Mouse (Mus musculus) limb, embryonic 12.5 days (tissue): ENCODE results near the gene Aktip. TPM values are rescaled to one million over a fixed set of nuclear protein-coding genes. Genes with fewer than 3 reads are reported as not detected.

Experiments used
- ATAC-seq: fragments of 200-750 bp; cut with Nextera tagmentation; 2 replicates; pipeline ENCODE4 v1.8.0; 2017; ENCODE audit warnings: low read depth, moderate TSS enrichment; ENCODE audit not compliant: insufficient number of reproducible peaks, insufficient read depth, low FRiP score, low TSS enrichment
- H3K27ac ChIP-seq: fragments of 300-500 bp; sonication (generic); 2 replicates; pipeline ENCODE4 v1.5.1; 2016; ENCODE audit warnings: mild to moderate bottlenecking, moderate library complexity
- H3K27me3 ChIP-seq: fragments of 300-500 bp; sonication (generic); 2 replicates; pipeline ENCODE4 v1.6.1; 2016; ENCODE audit warnings: mild to moderate bottlenecking, moderate library complexity
- H3K36me3 ChIP-seq: fragments of 300-500 bp; sonication (generic); 2 replicates; pipeline ENCODE4 v1.6.1; 2016; ENCODE audit warnings: mild to moderate bottlenecking, moderate library complexity
- H3K4me1 ChIP-seq: fragments of 300-500 bp; sonication (generic); replicated peaks from 2 replicates; pipeline ENCODE4 v1.6.1; 2016
- H3K4me2 ChIP-seq: fragments of 300-500 bp; sonication (generic); 2 replicates; pipeline ENCODE4 v1.6.1; 2016; ENCODE audit warnings: mild to moderate bottlenecking, moderate library complexity
- H3K4me3 ChIP-seq: fragments of 300-500 bp; sonication (generic); replicated peaks from 2 replicates; pipeline ENCODE4 v1.5.1; 2016; ENCODE audit warnings: mild to moderate bottlenecking
- H3K9ac ChIP-seq: fragments of 300-500 bp; sonication (generic); replicated peaks from 2 replicates; pipeline ENCODE4 v1.6.1; 2016; ENCODE audit warnings: mild to moderate bottlenecking, moderate library complexity
- H3K9me3 ChIP-seq: fragments of 300-500 bp; sonication (generic); 2 replicates; pipeline ENCODE4 v1.6.1; 2016; ENCODE audit warnings: mild to moderate bottlenecking, moderate library complexity
- WGBS: fragments of 180-500 bp; shearing (Covaris S2); methylation state at CpG from one replicate; pipeline ENCODE4 v1.1.7; 2016; 5-methylcytosine and 5-hydroxymethylcytosine counted together
- polyA plus RNA-seq: library from polyadenylated mRNA; unstranded; fragments of >200 nt; fragmentation: Nextera tagmentation; extraction: Ambion mirVana; gene quantifications from 2 replicates; pipeline ENCODE4 v1.2.1, GENCODE M21; 2016

The Aktip gene
- polyA plus RNA-seq, 1 experiment from 2014 or later = 43.0 TPM

DNA sequence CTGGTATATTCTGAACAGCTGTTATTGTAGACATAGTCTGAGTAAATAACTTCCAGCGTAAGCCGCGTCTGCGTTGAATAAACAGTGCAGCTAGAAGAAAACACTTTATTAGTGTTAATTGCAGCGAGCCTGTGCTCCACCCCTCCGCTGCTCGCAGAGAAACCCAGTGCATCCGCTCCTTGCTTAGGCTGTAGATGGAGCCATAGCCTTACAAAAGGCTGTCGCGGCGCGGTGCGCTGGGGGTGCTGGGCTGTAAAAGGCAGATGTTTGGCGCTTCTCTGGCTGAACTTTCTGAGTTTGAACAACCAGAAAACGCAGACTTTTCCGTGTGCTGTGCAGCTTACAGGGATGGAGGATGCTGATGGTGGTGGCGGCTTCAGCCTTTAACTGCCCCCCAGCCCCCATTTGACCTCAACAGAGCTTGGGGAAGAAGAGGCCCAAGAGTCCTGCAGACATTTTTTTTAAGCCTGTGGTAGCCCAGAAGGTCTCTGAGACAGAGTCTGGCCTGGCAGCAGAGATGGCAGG is 8.9 kb downstream of the Aktip start:
- Histone ChIP-seq H3K4me3 (peak overlapping the region; percentile 18; the same call in 1 of the 2 replicates), H3K36me3 (no peaks in the 10 kb centered on the region), H3K27ac (no peak overlapping the region), H3K4me1 (peaks cover 16% of the 10 kb centered on the region), H3K4me2 (peak overlapping the region; percentile 47), H3K27me3 (peaks cover 75% of the 10 kb centered on the region), H3K9ac (peak overlapping the region; percentile 47; the same call in 1 of the 2 replicates), H3K9me3 (no peaks in the 10 kb centered on the region)
- ATAC-seq = 0 out of 2 replicates have a peak, but pooled peaks have one; percentile 37
- 0% methylated on average over 17 of the region's 17 CpGs for WGBS

DNA sequence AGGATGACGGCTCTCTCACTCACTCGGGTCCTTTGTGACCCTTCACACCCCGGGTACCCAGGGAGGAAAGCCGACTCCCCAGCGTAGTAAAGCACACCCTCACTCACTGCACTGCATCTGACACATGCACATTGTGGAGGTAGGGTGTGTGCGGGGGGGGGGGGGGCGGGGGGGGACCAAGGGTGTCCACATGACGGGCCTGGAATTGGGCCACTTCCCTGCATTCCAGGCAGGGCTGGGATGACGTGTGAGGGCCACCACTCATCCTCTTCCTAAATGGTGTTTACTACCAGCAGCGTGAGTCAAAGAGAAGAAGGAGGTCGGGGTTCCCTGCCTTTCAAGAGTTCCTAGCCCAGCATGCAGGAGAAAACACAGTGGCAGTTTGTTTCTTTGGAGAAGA is 11.6 kb downstream of the Aktip start:
- Histone ChIP-seq H3K4me2 (no peak overlapping the region), H3K27me3 (peaks cover 49% of the 10 kb centered on the region), H3K9me3 (no peaks in the 10 kb centered on the region), H3K36me3 (no peaks in the 10 kb centered on the region), H3K27ac (no peak overlapping the region), H3K4me1 (peaks cover 16% of the 10 kb centered on the region), H3K9ac (no peak overlapping the region), H3K4me3 (no peak overlapping the region)
- no peak for ATAC-seq
- WGBS = 67% methylated on average over 10 of the region's 11 CpGs

DNA sequence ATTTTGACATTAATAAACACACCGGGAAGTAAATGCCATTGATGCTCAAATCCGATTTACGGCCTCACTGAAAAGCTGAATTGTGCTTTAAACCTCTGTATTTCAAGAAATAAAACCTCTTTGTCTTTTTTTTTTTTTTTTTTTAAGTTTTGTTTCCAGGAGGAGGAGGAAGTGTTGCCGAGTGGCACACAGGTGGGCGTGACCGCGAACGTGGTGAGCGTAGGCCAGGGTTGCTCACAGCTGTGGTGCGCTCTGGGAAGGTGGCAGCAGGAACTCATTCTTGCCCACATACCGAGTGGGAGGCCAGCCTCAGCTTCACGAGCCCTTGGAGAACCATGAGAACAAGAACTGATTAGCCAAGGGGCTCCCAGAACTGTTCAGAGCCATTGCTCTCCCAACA is 13.4 kb downstream of the Aktip start:
- Histone ChIP-seq H3K4me2 (no peak overlapping the region), H3K4me3 (no peak overlapping the region), H3K27ac (no peak overlapping the region), H3K27me3 (peaks cover 35% of the 10 kb centered on the region), H3K4me1 (peaks cover 16% of the 10 kb centered on the region), H3K36me3 (no peaks in the 10 kb centered on the region), H3K9ac (no peak overlapping the region), H3K9me3 (no peaks in the 10 kb centered on the region)
- WGBS = 70% methylated on average over 12 of the region's 12 CpGs
- no peak for ATAC-seq

DNA sequence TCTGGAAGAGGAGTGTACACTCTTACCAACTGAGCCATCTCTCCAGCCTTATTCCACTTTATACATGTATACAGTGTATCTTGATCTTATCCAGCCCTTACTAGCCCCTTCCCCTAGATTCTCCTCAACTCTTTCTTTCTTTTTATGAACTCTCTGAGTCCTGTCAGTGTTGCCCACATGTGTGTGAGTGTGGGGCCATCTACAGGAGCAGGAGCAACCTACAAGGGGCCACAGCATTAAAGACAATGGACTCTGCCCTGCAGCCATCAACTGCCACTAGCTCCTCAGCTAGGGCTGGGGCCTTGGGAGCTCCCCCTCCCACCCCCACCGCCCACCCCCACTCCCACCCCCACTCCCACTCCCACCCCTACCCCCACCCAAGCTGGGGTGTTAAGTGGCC is 22.1 kb downstream of the Aktip start:
- ATAC-seq = peak; percentile 20; the same call in 1 of the 2 replicates
- Histone ChIP-seq H3K36me3 (no peaks in the 10 kb centered on the region), H3K9ac (no peak overlapping the region), H3K9me3 (no peaks in the 10 kb centered on the region), H3K4me3 (no peak overlapping the region), H3K4me1 (no peaks in the 10 kb centered on the region), H3K27me3 (peaks cover 27% of the 10 kb centered on the region), H3K4me2 (no peak overlapping the region), H3K27ac (no peak overlapping the region)
- WGBS = 40% methylated on average over 1 of the region's 1 CpGs

DNA sequence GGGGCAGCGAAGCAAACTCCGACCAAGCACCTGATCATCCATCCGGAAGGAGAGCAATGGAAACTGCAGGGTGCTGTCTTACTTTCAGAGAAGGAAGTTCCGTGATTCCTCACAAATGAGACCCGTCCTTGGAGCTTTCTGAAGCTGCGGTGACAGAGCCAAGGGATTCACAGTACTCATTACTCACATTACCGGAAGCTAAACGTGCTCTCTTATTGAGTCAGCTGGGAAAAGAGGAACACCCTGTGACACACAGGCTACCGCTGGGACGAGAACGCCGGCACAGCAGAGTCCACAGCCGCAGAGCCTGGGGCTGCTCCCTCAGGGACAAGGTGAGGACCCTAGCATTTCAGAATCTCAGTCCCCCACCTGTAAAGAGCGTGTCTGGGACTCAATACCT is 23.6 kb downstream of the Aktip start:
- no peaks in the 10 kb centered on the region for H3K36me3 ChIP-seq
- H3K9me3 ChIP-seq = no peaks in the 10 kb centered on the region
- ATAC-seq = no peak
- H3K9ac ChIP-seq = no peak overlapping the region
- 80% methylated on average over 14 of the region's 14 CpGs for WGBS
- H3K4me1 ChIP-seq = peaks cover 11% of the 10 kb centered on the region
- H3K27ac ChIP-seq = no peak overlapping the region
- H3K27me3 ChIP-seq = peaks cover 30% of the 10 kb centered on the region
- H3K4me3 ChIP-seq = no peak overlapping the region
- no peak overlapping the region for H3K4me2 ChIP-seq

DNA sequence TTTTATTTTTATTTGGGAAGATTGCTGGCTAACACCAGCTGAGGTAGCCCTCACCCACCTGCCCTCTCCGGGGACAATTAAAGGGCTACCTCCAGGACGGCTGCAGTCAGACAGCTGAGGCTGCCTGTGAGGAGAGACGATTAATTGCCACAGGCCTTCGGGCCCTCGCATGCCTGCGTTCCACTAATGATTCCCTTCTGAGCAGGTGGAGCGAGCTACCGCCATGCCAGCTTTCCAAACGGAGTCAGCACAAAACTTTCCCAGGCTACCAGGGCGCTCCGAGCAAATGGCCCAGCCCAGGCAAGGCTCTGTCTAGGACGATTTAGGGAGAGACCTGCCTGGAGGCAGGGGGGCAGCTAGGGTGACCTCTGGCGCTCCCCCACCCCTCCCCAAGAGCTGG is 28.2 kb downstream of the Aktip start:
- no peak for ATAC-seq
- H3K9me3 ChIP-seq = no peaks in the 10 kb centered on the region
- H3K4me2 ChIP-seq = no peak overlapping the region
- H3K4me3 ChIP-seq = no peak overlapping the region
- H3K27ac ChIP-seq = no peak overlapping the region
- H3K4me1 ChIP-seq = peaks cover 23% of the 10 kb centered on the region
- 15% methylated on average over 13 of the region's 13 CpGs for WGBS
- no peak overlapping the region for H3K9ac ChIP-seq
- no peaks in the 10 kb centered on the region for H3K36me3 ChIP-seq
- peaks cover 29% of the 10 kb centered on the region for H3K27me3 ChIP-seq

DNA sequence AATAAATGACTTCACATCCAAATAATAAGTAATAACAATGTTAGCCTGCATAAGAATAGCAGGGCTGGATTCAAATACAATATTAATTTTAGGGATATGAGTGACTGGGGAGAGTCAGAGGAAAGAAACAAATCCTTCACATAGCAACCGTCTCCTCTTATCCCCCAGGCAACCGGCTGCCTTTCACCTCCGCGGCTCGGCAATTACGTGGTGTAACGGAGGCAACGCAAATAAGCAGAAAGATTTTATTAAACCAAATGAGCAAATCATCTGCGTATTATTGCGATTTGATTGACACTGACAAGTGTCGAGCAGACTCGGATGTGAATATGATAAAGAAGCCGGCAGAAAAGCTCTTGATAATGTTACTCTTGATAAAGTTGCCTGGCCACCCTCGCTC is 28.9 kb downstream of the Aktip start:
- Histone ChIP-seq H3K9me3 (no peaks in the 10 kb centered on the region), H3K27me3 (peaks cover 29% of the 10 kb centered on the region), H3K4me3 (no peak overlapping the region), H3K9ac (no peak overlapping the region), H3K36me3 (no peaks in the 10 kb centered on the region), H3K27ac (no peak overlapping the region), H3K4me1 (peaks cover 23% of the 10 kb centered on the region), H3K4me2 (no peak overlapping the region)
- ATAC-seq = no peak
- WGBS = 46% methylated on average over 14 of the region's 14 CpGs

DNA sequence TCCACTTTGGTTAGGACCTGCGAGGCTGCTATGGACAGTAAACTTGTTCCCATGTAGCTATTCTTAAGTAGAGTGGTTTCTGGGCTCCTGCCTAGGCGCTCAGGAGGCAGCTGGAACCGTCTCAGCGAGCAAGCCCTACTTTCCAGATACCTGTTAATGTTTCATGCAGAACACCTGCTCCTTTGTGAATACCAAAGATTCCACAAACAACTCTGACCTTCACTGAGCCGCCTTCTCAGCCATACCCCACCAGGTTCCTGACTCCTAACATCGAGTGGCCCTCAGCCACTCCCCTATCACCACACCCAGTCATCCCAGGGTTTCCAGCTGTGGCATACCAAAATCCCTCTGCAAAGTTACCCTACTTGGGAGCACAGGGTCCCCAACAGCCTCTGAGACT is 29.6 kb downstream of the Aktip start:
- Histone ChIP-seq H3K27ac (no peak overlapping the region), H3K4me2 (no peak overlapping the region), H3K9me3 (0 out of 2 replicates have a peak, but pooled peaks cover 4% of the 10 kb centered on the region), H3K27me3 (peaks cover 29% of the 10 kb centered on the region), H3K4me1 (peaks cover 23% of the 10 kb centered on the region), H3K4me3 (no peak overlapping the region), H3K9ac (no peak overlapping the region), H3K36me3 (no peaks in the 10 kb centered on the region)
- no peak for ATAC-seq
- 66% methylated on average over 6 of the region's 6 CpGs for WGBS

DNA sequence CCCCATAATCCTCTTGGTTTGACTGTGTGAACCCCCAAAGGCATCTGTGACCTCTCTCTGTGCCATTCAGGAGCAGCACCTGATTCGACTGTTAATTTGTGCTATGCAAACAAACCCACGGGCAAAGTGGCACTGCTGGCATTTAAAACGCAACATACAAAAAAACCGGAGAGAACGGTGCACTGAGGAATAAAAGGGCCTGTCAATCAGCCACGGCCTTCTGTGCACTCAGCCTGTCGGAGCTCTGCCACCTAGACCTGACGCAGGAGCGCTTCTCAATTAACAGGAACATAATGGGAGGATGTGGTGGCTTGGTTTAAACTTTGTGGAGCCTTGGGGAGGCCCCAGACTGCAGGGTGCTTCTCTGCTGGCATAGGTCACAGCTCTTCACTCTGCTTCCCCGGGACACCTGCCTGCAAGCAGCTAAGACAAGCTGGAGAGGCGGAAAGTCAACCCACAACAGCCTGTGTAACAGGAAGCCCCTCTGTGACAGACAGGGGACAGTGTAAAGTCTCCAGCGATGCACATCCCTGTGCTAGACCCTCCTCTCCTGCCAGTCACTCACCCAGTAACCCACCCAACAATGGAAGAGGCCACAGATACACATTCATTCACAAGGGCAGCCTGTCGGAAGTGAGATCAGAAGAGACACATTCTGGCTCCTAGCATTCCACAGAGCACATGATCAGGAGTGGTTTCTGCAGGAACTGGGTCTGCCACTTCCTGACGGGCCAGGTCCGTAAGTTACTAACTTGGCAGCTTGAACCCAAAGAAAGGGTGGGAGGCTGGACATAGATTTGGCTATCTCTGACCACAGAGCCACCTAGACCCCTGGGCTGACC is 39.6 kb downstream of the Aktip start:
- Histone ChIP-seq H3K4me3 (no peak overlapping the region), H3K9ac (no peak overlapping the region), H3K27me3 (no peaks in the 10 kb centered on the region), H3K27ac (no peak overlapping the region), H3K4me1 (no peaks in the 10 kb centered on the region), H3K36me3 (no peaks in the 10 kb centered on the region), H3K9me3 (no peaks in the 10 kb centered on the region), H3K4me2 (no peak overlapping the region)
- ATAC-seq = no peak
- 77% methylated on average over 15 of the region's 15 CpGs for WGBS

DNA sequence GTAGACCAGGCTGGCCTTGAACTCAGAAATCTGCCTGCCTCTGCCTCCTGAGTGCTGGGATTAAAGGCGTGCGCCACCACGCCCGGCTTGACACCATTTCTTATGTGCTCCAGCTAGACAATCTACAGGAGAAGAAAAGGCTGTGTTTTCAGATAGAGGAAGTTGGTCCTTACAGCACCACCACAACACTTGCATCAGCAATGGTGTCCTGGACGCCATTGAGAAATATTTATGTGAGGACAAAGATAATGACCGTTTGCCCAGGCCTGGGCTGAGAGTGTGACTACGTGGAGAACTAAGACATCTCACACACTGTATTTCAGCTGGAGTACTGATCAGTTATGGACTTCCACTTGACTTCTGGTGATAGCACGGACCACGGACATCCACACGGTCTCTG is 41.2 kb downstream of the Aktip start:
- Histone ChIP-seq H3K9ac (no peak overlapping the region), H3K36me3 (no peaks in the 10 kb centered on the region), H3K4me3 (no peak overlapping the region), H3K4me2 (no peak overlapping the region), H3K4me1 (no peaks in the 10 kb centered on the region), H3K27ac (no peak overlapping the region), H3K9me3 (no peaks in the 10 kb centered on the region), H3K27me3 (no peaks in the 10 kb centered on the region)
- no peak for ATAC-seq
- WGBS = 92% methylated on average over 10 of the region's 10 CpGs

DNA sequence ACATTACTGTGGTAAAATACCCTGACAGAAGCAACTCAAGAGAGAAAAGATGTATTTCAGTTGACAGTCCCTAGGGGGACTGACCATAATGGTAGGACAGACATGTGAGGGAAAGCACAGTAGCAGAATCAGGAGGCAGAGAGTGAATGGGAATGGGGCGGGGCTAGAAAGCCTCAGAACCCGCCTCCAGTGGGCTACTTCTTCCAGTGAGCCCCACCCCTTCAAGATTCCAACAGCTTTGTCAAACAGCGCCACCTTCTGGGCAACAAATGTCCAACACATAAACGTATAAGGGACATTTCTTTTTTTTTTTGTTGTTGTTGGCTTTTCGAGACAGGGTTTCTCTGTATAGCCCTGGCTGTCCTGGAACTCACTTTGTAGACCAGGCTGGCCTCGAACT is 45.2 kb downstream of the Aktip start:
- Histone ChIP-seq H3K9me3 (no peaks in the 10 kb centered on the region), H3K9ac (no peak overlapping the region), H3K4me1 (no peaks in the 10 kb centered on the region), H3K27ac (no peak overlapping the region), H3K4me3 (no peak overlapping the region), H3K4me2 (no peak overlapping the region), H3K36me3 (no peaks in the 10 kb centered on the region), H3K27me3 (no peaks in the 10 kb centered on the region)
- ATAC-seq = no peak
- 40% methylated on average over 6 of the region's 6 CpGs for WGBS

DNA sequence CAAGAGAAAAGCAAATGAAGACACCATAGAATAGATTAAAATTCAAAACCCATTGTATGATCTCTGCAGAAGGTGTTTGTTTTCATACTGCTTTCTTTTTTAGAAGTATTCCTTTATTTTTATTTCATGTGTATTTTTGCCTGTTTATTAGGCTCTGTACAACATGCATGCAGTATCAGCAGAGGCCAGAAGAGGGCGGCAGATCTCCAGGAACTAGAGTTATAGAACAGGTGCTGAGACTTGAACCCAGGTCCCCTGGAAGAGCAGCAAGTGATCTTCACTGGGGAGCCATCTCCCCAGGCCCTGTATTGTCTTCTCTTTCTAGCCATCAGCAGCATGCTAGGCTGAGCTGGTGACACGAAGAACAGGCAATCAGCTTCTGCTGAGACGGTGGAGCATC is 45.9 kb downstream of the Aktip start:
- ATAC-seq = no peak
- no peak overlapping the region for H3K4me2 ChIP-seq
- H3K4me1 ChIP-seq = no peaks in the 10 kb centered on the region
- H3K27ac ChIP-seq = no peak overlapping the region
- peaks cover 6% of the 10 kb centered on the region for H3K27me3 ChIP-seq
- no peaks in the 10 kb centered on the region for H3K9me3 ChIP-seq
- no peak overlapping the region for H3K4me3 ChIP-seq
- H3K36me3 ChIP-seq = no peaks in the 10 kb centered on the region
- no peak overlapping the region for H3K9ac ChIP-seq
- WGBS = 74% methylated on average over 3 of the region's 3 CpGs
